Mouse (Mus musculus): ENCODE measurements around the gene B230217C12Rik. TPM values are rescaled to one million over a fixed set of nuclear protein-coding genes. Genes with fewer than 3 reads are reported as not detected.

The B230217C12Rik gene
- total RNA-seq (2021), result 10 to 100 TPM; 44.2 to 49.6 TPM
- long read RNA-seq, experiment 1, transcript B230217C12Rik-202 (2 exons, 2,181 nt), result major isoform, 16 of 29 reads
- long read RNA-seq, experiment 1, transcript B230217C12Rik-204 (2 exons, 1,118 nt), result minor isoform, 12 of 29 reads
- long read RNA-seq, experiment 1, partial matches to known transcripts, result 0 of 29 reads
- long read RNA-seq, experiment 1, other reads (novel, unspliced or antisense), result 1 of 29 reads
- long read RNA-seq, experiment 2, transcript B230217C12Rik-204 (2 exons, 1,118 nt), result major isoform, 20 of 42 reads
- long read RNA-seq, experiment 2, transcript B230217C12Rik-202 (2 exons, 2,181 nt), result major isoform, 20 of 42 reads
- long read RNA-seq, experiment 2, partial matches to known transcripts, result 0 of 42 reads
- long read RNA-seq, experiment 2, other reads (novel, unspliced or antisense), result 0 of 42 reads

- DNase-seq (ENCODE audit: low spot score in 2 of 2), result peak in 1 of 2 experiments; percentile 50
These were observed at the start of gene B230217C12Rik for GRCm38 (mm10) chr11:97840539-97840954. Gene B230217C12Rik (plus strand): TSS chr11:97840780.

- DNase-seq (ENCODE audit: low spot score in 2 of 2), result peak in 1 of 2 experiments; percentile 60
These were observed 47.4 kb upstream of the B230217C12Rik start for GRCm38 (mm10) chr11:97793165-97793564.

DNA sequence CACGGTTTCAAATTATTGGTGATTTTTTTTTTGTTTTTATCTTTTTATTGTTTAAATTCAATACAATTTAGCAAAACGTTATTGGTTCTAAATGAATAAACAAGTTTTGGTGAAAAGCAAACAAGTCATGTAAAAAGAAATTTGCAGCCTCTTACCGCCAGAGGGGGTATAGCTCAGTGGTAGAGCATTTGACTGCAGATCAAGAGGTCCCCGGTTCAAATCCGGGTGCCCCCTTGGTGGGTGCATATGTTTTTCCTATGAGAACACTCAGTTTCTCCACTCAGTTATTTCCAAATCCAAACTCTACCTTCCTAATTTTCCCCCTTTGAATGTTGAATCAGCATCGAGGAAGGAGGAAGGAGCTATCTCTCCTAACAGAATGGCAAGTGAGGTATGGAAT is 43.7 kb upstream of the B230217C12Rik start:
- peak; percentile 74 to 88 for DNase-seq (ENCODE audit: low spot score in 2 of 2)

DNA sequence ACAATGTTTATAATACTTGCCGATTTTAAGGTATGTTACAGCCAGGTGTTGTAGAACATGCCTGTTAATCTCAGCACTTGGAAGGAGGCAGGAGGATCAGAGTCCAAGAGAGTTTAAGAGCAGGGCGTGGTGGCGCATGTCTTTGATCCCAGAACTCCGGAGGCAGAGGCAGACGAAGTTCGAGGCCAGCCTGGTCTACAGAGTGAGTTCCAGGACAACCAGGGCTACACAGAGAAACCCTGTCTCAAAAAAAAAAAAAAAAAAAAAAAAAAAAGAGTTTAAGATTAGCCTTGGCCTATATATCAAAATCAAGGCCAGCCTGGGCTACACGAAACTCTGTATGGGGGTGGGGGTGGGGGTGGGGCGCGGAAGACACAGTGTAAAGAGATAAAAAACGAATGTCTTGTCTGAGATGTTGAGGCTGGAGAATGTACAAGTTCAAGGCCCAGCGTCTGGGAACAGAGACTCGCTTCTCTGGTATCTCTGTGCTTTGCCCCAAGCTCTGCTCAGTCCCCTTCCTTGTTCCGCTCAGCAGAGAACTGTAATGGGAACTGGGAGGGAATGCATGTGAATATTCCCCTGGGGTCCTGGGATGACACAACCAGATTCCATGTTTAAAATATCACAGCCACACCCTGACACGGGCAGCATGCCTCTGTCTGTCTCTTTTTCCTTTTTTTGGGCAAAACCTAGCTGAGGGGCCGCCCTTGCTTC is 43.1 kb upstream of the B230217C12Rik start:
- no peak for DNase-seq (ENCODE audit: low spot score in 2 of 2)

- no peak for DNase-seq (ENCODE audit: low spot score in 2 of 2)
These were observed 42.5 kb upstream of the B230217C12Rik start for GRCm38 (mm10) chr11:97798083-97798435.

- DNase-seq (ENCODE audit: low spot score in 2 of 2), result peak; percentile 89 to 94
These were observed 41.8 kb upstream of the B230217C12Rik start, which contains the start of gene Lasp1 for GRCm38 (mm10) chr11:97798782-97799145. Gene Lasp1 (plus strand): TSS chr11:97799000.

GRCm38 (mm10) chr11:97799146-97799993 is 41.2 kb upstream of the B230217C12Rik start:
- DNase-seq (ENCODE audit: low spot score in 2 of 2), result peak; percentile 85 to 90

DNA sequence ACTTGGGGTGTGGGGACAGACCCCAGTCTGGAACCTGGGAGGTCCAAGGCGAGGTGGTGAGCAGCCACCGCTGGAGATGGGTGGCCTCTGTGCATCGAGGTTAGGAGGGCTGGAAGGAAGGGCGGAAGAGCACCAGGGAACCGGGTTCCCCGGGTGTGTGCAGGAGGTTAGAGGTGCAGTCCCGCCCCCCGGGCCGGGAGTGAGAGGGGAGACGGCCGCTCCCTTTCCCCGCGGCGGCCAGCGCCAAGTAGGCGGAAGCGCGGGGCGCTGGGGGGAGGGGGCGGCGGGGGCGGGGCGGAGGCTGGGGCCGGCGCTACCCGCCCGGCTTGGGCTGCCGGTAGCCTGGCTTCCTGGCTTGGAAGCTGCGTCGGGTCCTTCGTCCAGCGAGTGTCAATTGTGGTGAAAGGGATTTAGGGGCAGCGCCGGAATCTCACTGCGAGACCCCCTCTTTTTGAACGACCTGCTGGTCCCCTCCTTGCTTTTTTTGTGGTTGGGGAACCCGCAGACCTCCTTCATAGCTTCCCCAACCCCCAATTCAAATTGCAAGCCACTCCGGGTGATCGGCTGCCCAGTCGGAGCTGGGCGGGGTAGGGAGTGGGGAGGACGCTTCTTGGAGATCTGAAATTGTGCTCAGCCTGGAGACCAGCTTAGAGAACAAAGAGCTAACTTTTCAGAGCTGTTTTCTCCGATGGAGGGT is 40.4 kb upstream of the B230217C12Rik start:
- DNase-seq (ENCODE audit: low spot score in 2 of 2), result peak in 1 of 2 experiments; percentile 59

DNA sequence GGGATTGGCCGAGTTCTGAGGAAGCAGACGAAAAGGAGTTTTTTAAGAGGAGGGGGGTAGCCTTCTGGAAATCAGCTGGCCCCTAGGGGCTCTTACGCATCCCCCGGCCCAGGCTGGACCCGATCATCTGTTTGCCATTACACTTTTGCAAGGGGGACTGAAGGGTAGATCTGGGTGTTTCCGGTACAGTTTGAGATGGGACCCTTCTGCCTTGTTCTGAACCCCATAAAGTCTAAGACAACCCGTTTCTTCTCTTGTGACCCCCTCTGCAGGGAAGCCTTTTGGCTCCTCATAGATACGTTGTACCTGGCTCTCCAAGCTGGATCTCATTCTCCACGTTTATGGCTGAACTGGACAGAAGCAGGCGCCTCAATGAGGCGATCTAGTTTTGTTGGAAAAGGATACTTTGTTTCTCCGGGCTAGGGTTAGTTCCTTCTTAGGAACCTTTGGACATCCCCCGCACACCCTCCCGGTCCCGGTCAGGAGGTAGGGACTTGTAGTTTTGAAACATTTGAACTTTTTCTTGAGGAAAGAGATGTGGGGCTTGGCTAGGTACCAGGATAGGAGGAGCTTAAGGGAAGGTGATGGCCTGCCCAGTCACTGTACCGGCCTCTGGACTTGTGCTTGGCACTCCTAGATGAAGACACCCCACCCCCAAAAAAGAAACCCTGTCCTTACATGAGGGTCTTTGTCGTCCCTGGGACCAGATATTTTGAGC is 39.7 kb upstream of the B230217C12Rik start:
- DNase-seq (ENCODE audit: low spot score in 2 of 2), result no peak

GRCm38 (mm10) chr11:97801409-97802193 is 39.0 kb upstream of the B230217C12Rik start:
- DNase-seq (ENCODE audit: low spot score in 2 of 2), result no peak

GRCm38 (mm10) chr11:97802194-97802470 is 38.4 kb upstream of the B230217C12Rik start:
- no peak for DNase-seq (ENCODE audit: low spot score in 2 of 2)

GRCm38 (mm10) chr11:97802495-97802894 is 38.1 kb upstream of the B230217C12Rik start:
- no peak for DNase-seq (ENCODE audit: low spot score in 2 of 2)

- no peak for DNase-seq (ENCODE audit: low spot score in 2 of 2)
These were observed 36.7 kb upstream of the B230217C12Rik start for GRCm38 (mm10) chr11:97803847-97804246.

- no peak for DNase-seq (ENCODE audit: low spot score in 2 of 2)
These were observed 35.5 kb upstream of the B230217C12Rik start for GRCm38 (mm10) chr11:97804841-97805661.

DNA sequence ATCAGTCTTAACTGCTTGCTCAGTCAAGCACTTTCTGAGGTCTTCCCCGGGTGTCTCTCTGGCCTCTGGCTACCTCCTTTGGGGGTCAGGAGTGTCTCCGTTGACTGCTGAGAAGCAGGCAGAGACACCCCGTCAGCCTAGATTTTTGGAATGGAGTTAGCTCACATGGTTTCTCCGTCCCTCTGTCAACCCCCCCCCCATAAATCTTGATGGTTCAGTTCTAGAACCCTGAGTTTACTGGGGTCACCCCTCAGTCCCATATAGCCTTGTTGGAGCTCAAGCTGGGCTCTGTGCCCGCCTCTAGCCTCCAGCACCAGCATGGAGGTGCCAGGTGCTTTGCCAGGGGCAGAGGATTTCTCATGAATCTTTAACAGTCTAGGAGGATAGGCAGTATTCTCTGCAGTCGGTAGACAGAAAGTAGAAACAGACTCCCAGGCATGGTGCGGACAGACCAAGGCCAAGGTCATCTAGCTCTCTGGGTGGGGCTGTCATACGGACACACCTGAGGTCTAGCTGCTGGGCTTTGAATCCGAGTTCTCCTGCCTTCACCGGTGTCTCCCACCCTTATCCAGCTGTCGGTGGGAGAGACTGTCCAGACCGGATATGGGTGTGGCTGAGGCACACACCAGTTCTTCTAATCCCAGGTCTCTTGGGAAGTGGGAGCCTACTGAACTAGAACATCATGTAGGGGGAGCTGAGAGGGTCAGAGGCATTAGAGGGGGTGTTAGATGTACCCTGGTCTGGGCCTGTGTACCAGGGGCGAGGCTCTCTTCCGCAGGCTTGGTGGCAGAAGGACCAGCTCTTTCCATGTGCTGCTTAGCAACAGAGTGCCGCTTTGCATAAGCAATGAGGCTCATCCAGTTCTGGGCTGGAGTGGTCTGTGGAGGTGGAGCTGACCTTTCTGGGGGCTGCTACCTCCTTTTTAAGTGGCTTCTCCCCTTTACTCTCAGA is 34.6 kb upstream of the B230217C12Rik start:
- no peak for DNase-seq (ENCODE audit: low spot score in 2 of 2)

- no peak for DNase-seq (ENCODE audit: low spot score in 2 of 2)
These were observed 34.0 kb upstream of the B230217C12Rik start for GRCm38 (mm10) chr11:97806613-97806964.

DNA sequence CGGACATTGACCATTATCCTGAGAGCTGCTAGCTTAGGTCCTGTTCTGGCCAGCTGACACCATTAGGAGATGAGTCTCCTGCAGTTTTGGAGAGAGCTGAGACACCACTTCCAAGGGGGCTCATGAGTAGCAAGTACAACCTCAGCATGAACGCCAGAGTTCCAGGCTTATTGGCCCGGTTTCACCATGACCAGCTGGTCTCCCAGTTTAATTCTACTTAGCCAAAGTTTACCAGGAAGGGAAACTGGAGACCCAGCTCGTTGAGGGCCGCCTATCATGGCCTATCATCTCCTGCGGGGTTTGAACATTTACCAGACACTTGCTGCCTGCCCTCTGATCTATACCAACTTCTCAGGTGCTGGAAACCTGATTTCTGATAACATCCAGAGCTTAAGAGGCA is 33.0 kb upstream of the B230217C12Rik start:
- no peak for DNase-seq (ENCODE audit: low spot score in 2 of 2)

DNA sequence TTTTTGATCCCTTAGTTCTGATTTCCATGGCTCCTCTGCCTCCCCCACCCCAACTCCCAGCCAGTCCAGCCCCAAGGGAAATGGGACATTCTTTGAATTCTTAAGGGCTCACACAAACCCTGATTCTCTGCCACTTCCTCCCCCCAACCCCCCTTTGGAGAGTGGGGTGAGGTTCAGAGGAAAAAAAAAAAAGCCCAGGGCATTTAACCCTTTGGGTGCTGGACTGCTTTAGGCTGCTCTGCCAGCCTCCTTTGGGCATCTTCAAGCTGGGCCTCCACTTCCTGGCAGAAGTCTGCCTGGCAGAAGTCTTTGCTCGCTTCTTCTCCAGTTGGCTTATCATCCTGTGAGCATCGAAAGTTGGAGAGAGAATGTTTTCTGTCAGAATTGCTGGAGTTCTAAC is 32.5 kb upstream of the B230217C12Rik start:
- no peak for DNase-seq (ENCODE audit: low spot score in 2 of 2)

All from layer of hippocampus, postnatal 14 days (tissue).